In the genomic region with DNA sequence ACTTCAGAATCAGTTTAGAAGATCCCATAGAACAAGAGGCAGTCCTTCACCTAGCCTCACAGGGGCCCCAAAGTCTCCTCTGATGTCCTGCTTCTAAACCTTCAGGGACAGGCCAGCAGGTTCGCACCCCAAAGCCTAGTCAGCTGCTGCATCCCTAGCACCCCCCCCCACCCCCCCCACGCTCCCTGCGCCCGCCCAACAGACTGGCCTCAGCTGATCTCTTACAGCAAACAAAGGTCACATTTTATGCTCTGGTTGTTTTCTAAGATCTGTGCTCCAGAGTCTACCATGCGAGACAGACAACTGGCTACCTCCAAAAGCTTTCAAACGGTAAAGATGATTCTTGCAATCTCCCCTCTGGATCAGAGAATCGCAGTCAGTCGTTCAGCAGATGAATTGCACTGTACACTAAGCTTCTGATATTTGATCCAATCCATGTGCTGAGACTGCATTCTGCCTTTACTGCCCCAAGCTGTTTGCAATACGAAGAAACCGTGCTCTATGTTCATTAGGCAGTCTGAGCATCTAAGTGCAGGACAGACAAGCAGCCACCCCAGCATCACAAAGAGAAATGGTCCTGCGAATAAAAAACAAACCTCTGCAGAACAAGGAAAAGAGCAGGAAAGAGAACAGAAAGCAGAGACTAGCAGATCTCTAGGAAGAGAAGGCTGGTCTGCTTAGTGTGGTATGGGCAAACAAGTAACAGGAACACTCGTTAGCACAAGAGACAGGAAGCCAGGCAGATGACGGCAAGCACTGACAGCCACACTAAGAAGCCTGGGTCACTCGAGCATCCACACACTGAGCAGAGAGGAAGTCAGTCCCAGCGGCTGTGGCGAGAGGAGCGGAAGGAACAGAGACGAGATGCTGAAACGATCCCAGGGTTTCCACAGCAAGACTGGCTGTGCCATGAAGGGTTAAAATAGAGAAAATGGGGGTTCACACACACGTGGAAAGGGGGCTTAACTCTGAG, we compare ENCODE assay signal across 9 mouse cellular contexts. TPM values are rescaled to one million over a fixed set of nuclear protein-coding genes. Genes with fewer than 3 reads are reported as not detected.
A peak's percentile ranks its signal among the peaks of the same experiment; 100 is the strongest.
DNase-seq lines count a peak whose midpoint lies in the region; ATAC-seq and TF ChIP-seq lines count a peak whose summit lies in the region.
"Had no signal": no experiment of that assay in that cellular context is flagged by ENCODE, and none has a peak within 500 bp of the region (broad histone marks: within the 10 kb centered on the region; RNA-seq: fewer than 3 reads in every experiment).

No protein-coding gene starts in this region.

- WGBS in thymus, adult 2 months = 60% methylated on average over 20 of the region's 20 CpGs
- WGBS in hindbrain, embryonic 13.5 days = 23% methylated on average over 20 of the region's 20 CpGs
- 51% methylated on average over 20 of the region's 20 CpGs for WGBS in liver, embryonic 16.5 days (ENCODE audit: insufficient replicate concordance)

- H3K36me3 ChIP-seq in thymus, adult 2 months (ENCODE audit: control insufficient read depth, insufficient read depth, low read length) = peaks cover 18% of the 10 kb centered on the region; the same call in 1 of the 2 replicates
- peaks cover 28% of the 10 kb centered on the region for H3K36me3 ChIP-seq in hindbrain, embryonic 13.5 days
- H3K36me3 ChIP-seq in liver, embryonic 16.5 days (ENCODE audit: control insufficient read depth, insufficient read depth) = peaks cover 22% of the 10 kb centered on the region

- peak overlapping the region; percentile 30 for H3K4me2 ChIP-seq in hindbrain, embryonic 13.5 days
- H3K4me2 ChIP-seq in liver, embryonic 16.5 days (ENCODE audit: low read depth, low read length) = no peak overlapping the region
- H3K4me2 ChIP-seq: intestine, embryonic 15.5 days had no signal

- no peak overlapping the region for H3K27ac ChIP-seq in thymus, adult 2 months (ENCODE audit: control insufficient read depth, insufficient read depth, low read length)
- H3K27ac ChIP-seq in hindbrain, embryonic 13.5 days = peak overlapping the region; percentile 58; the same call in 1 of the 2 replicates
- peak overlapping the region; percentile 12 for H3K27ac ChIP-seq in liver, embryonic 16.5 days (ENCODE audit: low read length)
- H3K27ac ChIP-seq: intestine, embryonic 15.5 days had no signal

- no peak overlapping the region for H3K4me3 ChIP-seq in thymus, adult 2 months (ENCODE audit: control insufficient read depth, insufficient read depth, low read length)
- H3K4me3 ChIP-seq in hindbrain, embryonic 13.5 days = 0 out of 2 replicates have a peak overlapping the region, but pooled peaks have one; percentile 5
- H3K4me3 ChIP-seq in liver, embryonic 16.5 days (ENCODE audit: low read depth, low read length) = no peak overlapping the region
- H3K4me3 ChIP-seq: intestine, embryonic 15.5 days had no signal

- peak; percentile 5 for DNase-seq in thymus, postnatal 25 days
- no peak for DNase-seq in thymus, adult 2 months
- no peak for DNase-seq in right cerebral cortex, adult 18-20 months
- DNase-seq in adrenal gland, adult 8-10 months = no peak
- no peak for DNase-seq in urinary bladder, postnatal 14 days (ENCODE audit: low spot score)
- no peak for DNase-seq in layer of hippocampus, adult 8-10 months (ENCODE audit: low spot score in 2 of 2)

- H3K9ac ChIP-seq in hindbrain, embryonic 13.5 days = peak overlapping the region; percentile 51; the same call in 1 of the 2 replicates
- H3K9ac ChIP-seq in liver, embryonic 16.5 days (ENCODE audit: low read depth, low read length) = no peak overlapping the region
- H3K9ac ChIP-seq: intestine, embryonic 15.5 days had no signal

- no peak for TF ChIP-seq CTCF in thymus, adult 2 months (IDR thresholded peaks at IDR 0.05; ENCODE audit: borderline replicate concordance, control insufficient read depth, extremely low read depth, insufficient read depth, low read length, poor library complexity)

- H3K27me3 ChIP-seq in thymus, adult 2 months (ENCODE audit: control insufficient read depth, insufficient read depth, low read length) = no peaks in the 10 kb centered on the region
- no peaks in the 10 kb centered on the region for H3K27me3 ChIP-seq in hindbrain, embryonic 13.5 days
- no peaks in the 10 kb centered on the region for H3K27me3 ChIP-seq in liver, embryonic 16.5 days (ENCODE audit: control insufficient read depth, insufficient read depth, low read depth, low read length)
- H3K27me3 ChIP-seq: intestine, embryonic 15.5 days had no signal

- TF ChIP-seq POLR2A in thymus, adult 2 months (IDR thresholded peaks at IDR 0.05; ENCODE audit: control insufficient read depth, extremely low read depth, insufficient read depth, low read length, poor library complexity) = no peak

- ATAC-seq in hindbrain, embryonic 13.5 days (ENCODE audit: low FRiP score) = peak; percentile 82
- ATAC-seq in liver, embryonic 16.5 days (ENCODE audit: low read depth) = 0 out of 2 replicates have a peak, but pooled peaks have one; percentile 22
- ATAC-seq: intestine, embryonic 15.5 days had no signal

- no peaks in the 10 kb centered on the region for H3K4me1 ChIP-seq in thymus, adult 2 months (replicated peaks; ENCODE audit: control insufficient read depth, insufficient read depth, low read length)
- peaks cover 13% of the 10 kb centered on the region for H3K4me1 ChIP-seq in hindbrain, embryonic 13.5 days (replicated peaks)
- H3K4me1 ChIP-seq in liver, embryonic 16.5 days (ENCODE audit: control insufficient read depth, low read depth, low read length) = peaks cover 4% of the 10 kb centered on the region
- H3K4me1 ChIP-seq: intestine, embryonic 15.5 days had no signal

- H3K9me3 ChIP-seq in hindbrain, embryonic 13.5 days = no peaks in the 10 kb centered on the region
- H3K9me3 ChIP-seq in liver, embryonic 16.5 days (replicated peaks; ENCODE audit: control insufficient read depth, low read length) = no peaks in the 10 kb centered on the region
- H3K9me3 ChIP-seq: intestine, embryonic 15.5 days had no signal

RNA-seq across cellular contexts. Expression of gene Psat1, which starts 43.3 kb away (rescaled TPM):
- 31.9 and 33.2 TPM in 2 replicates for polyA plus RNA-seq in thymus, adult 2 months (2012; rRNA removed)
- polyA plus RNA-seq in hindbrain, embryonic 13.5 days (2015; fragmentation: Nextera tagmentation; extraction: Ambion mirVana) = 87.6 and 116 TPM in 2 replicates
- polyA plus RNA-seq in liver, embryonic 16.5 days (2015; fragmentation: Nextera tagmentation; extraction: Ambion mirVana) = 256 and 258 TPM in 2 replicates
- 100 to 1,000 TPM in 1 of 4 experiments, 10 to 100 TPM in 3; 38.3 to 144 (median 66.5) TPM for total RNA-seq in adrenal gland, adult 8-10 months (2022)
- 100 to 1,000 TPM; 116 to 123 (median 118) TPM for total RNA-seq in layer of hippocampus, adult 8-10 months (2022)
